Comparison of ENCODE assay signal across 8 mouse cellular contexts in the genomic region with DNA sequence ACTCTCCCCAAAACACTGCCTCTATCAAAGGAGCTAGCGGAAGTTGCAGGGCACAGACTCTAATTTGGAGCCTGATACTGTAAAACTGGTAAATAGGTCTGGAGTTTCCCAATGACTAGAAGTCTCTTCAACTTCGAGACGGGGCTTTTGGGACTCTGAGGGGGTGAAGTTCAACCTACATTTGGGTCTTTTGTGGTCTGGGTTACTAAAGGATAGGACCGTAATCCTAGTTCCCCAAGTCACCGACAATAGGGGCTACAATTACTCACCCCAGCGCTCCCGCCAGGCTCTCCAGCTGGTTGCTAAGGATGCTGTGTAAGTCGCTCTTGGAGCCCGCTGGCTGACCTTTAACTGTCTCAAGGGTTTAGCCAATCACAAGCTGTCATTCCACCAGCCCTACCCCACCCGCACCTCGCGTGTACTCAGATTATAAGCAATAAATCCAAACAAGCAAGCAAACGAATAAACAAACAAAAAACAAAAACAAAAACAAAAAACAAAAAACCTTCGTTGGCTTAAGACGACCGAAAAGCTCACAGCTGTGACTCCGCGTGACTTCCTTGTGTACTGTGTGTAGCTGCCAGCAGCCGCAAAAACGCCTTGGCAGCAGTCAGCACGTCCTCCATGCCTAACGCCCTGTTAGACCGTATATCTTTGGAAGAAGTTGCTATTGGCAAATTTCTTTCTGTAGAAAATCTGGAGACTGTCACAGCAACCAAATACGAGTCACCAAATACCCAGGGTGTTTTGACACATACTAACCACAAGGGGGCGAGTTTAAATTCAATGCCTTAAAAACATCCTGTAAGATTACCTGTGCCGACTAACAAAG. TPM values are rescaled to one million over a fixed set of nuclear protein-coding genes. Genes with fewer than 3 reads are reported as not detected.
DNase-seq lines count a peak whose midpoint lies in the region; ATAC-seq and TF ChIP-seq lines count a peak whose summit lies in the region.

A gene (minus strand): TSS at position 342 of the 832 bp plus-strand sequence.

- no peaks in the 10 kb centered on the region for H3K9me3 ChIP-seq in embryonic facial prominence, embryonic 10.5 days
- no peaks in the 10 kb centered on the region for H3K9me3 ChIP-seq in neural tube, embryonic 13.5 days

- TF ChIP-seq POLR2A in lung, adult 2 months (IDR thresholded peaks at IDR 0.05; ENCODE audit: borderline replicate concordance, extremely low read depth, low read depth, low read length) = no peak

- H3K4me1 ChIP-seq in embryonic facial prominence, embryonic 10.5 days = 0 out of 2 replicates have a peak, but pooled peaks cover 5% of the 10 kb centered on the region
- H3K4me1 ChIP-seq in lung, adult 2 months (ENCODE audit: control insufficient read depth, insufficient read depth, low read length) = no peaks in the 10 kb centered on the region
- H3K4me1 ChIP-seq in neural tube, embryonic 13.5 days (replicated peaks) = 0 out of 2 replicates have a peak, but pooled peaks cover 6% of the 10 kb centered on the region

- ATAC-seq in neural tube, embryonic 13.5 days (ENCODE audit: low read depth) = peak; percentile 88

- H3K27me3 ChIP-seq in embryonic facial prominence, embryonic 10.5 days (replicated peaks; ENCODE audit: low read depth, poor library complexity, severe bottlenecking) = peaks cover 11% of the 10 kb centered on the region; the same call in 1 of the 2 replicates
- no peaks in the 10 kb centered on the region for H3K27me3 ChIP-seq in neural tube, embryonic 13.5 days

- WGBS in embryonic facial prominence, embryonic 10.5 days = 17% methylated on average over 26 of the region's 26 CpGs
- 10% methylated on average over 26 of the region's 26 CpGs for WGBS in lung, adult 2 months
- WGBS in neural tube, embryonic 13.5 days = 11% methylated on average over 26 of the region's 26 CpGs

- DNase-seq in urinary bladder, postnatal 36 days (ENCODE audit: low spot score in 2 of 2) = peak; percentile 15 to 20
- DNase-seq in urinary bladder, postnatal 14 days (ENCODE audit: low spot score) = no peak
- peak; percentile 52 for DNase-seq in embryonic facial prominence, embryonic 10.5 days (ENCODE audit: low spot score)
- peak; percentile 53 to 70 for DNase-seq in heart, adult 9 months (ENCODE audit: low spot score in 2 of 2)
- peak; percentile 51 for DNase-seq in kidney, adult 18-20 months
- DNase-seq in lung, adult 2 months = peak; percentile 32
- DNase-seq in right cerebral cortex, postnatal 4 days = no peak

- no peaks in the 10 kb centered on the region for H3K36me3 ChIP-seq in embryonic facial prominence, embryonic 10.5 days (replicated peaks)
- H3K36me3 ChIP-seq in neural tube, embryonic 13.5 days = no peaks in the 10 kb centered on the region

- no peak within 1 kb of the TSS for H3K27ac ChIP-seq in embryonic facial prominence, embryonic 10.5 days (replicated peaks)
- no peak within 1 kb of the TSS for H3K27ac ChIP-seq in neural tube, embryonic 13.5 days (replicated peaks)

- 0 out of 2 replicates have a peak, but pooled peaks have one; percentile 0 for TF ChIP-seq CTCF in lung, adult 2 months (IDR thresholded peaks at IDR 0.05; ENCODE audit: insufficient read depth, low read length)

- H3K9ac ChIP-seq in neural tube, embryonic 13.5 days = peak within 1 kb of the TSS; percentile 58

- peak within 1 kb of the TSS; percentile 53 for H3K4me3 ChIP-seq in embryonic facial prominence, embryonic 10.5 days
- peak within 1 kb of the TSS; percentile 45 for H3K4me3 ChIP-seq in lung, adult 2 months (replicated peaks; ENCODE audit: extremely low read depth, low read depth, low read length)
- H3K4me3 ChIP-seq in neural tube, embryonic 13.5 days = peak within 1 kb of the TSS; percentile 36

- peak within 1 kb of the TSS; percentile 59 for H3K4me2 ChIP-seq in neural tube, embryonic 13.5 days

RNA-seq across cellular contexts. Expression of the gene that starts here (rescaled TPM):
- not detected in 2 replicates for polyA plus RNA-seq in embryonic facial prominence, embryonic 10.5 days (2016; fragmentation: Nextera tagmentation; extraction: Ambion mirVana)
- polyA plus RNA-seq in lung, adult 2 months (2012; rRNA removed) = 0.65 and 1.6 TPM in 2 replicates
- polyA plus RNA-seq in neural tube, embryonic 13.5 days (2015; fragmentation: Nextera tagmentation; extraction: Ambion mirVana) = 0.88 and 1.0 TPM in 2 replicates

Comparison
In these comparisons a context has a peak if more than half of its experiments do, and no peak if none do; other contexts are left out.
1. DNase-seq: peak in urinary bladder, postnatal 36 days (2 of 2), heart, adult 9 months (2 of 2), kidney, adult 18-20 months (single experiment) and lung, adult 2 months (single experiment); none in urinary bladder, postnatal 14 days (single experiment) and right cerebral cortex, postnatal 4 days (single experiment).
2. Peak in DNase-seq and H3K4me3 ChIP-seq in embryonic facial prominence, embryonic 10.5 days; RNA of the gene not detected or under 1 TPM.
3. Peak in every context shown above with its lines, with median percentiles within 50 percentile points of each other: H3K4me3 ChIP-seq.